Mouse (Mus musculus) heart, postnatal 0 days (tissue): ENCODE data around the gene Rbm5.

Source experiments
- CTCF ChIP-seq: IDR thresholded peaks from 2 replicates; pipeline ENCODE4 v1.5.1; 2016; ENCODE audit warnings: antibody characterized with exemption, control low read depth, low read depth
- EP300 ChIP-seq: IDR thresholded peaks from 2 replicates; pipeline ENCODE4 v1.6.1; 2016; ENCODE audit warnings: antibody characterized with exemption, low read depth

DNA sequence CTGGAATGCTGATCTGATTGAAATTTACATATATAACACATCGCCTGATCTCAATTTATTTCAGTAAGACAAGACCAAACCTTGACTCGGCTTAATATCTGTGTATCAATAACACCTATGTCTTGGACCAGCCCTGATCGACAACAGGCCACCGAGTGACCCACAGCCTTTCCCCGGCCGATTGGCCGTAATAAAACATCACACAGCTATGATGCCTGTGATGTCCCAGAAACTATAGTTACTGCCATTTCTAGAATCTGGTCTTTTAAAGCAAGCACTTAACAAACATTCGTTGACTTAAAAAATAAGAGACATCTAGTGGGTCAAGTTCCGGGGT is 791 bp downstream of the Rbm5 start:
- TF ChIP-seq CTCF (no peak), EP300 (no peak)
